Mouse (Mus musculus) neural tube, embryonic 13.5 days (tissue): Measurements from ENCODE around the gene Morn1. TPM values are rescaled to one million over a fixed set of nuclear protein-coding genes. Genes with fewer than 3 reads are reported as not detected.

Experiments used
- ATAC-seq: fragments of 200-750 bp; cut with Nextera tagmentation; 2 replicates; pipeline ENCODE4 v1.8.0; 2017; ENCODE audit warnings: low read depth, mild to moderate bottlenecking, moderate TSS enrichment, moderate library complexity
- H3K27ac ChIP-seq: fragments of 300-500 bp; sonication (generic); replicated peaks from 2 replicates; pipeline ENCODE4 v1.5.1; 2015; ENCODE audit warnings: moderate library complexity, mild to moderate bottlenecking, inconsistent platforms
- H3K27me3 ChIP-seq: fragments of 300-500 bp; sonication (generic); 2 replicates; pipeline ENCODE4 v1.6.1; 2015; ENCODE audit warnings: mild to moderate bottlenecking, inconsistent platforms
- H3K36me3 ChIP-seq: fragments of 300-500 bp; sonication (generic); 2 replicates; pipeline ENCODE4 v1.6.1; 2015; ENCODE audit warnings: mild to moderate bottlenecking, inconsistent platforms
- H3K4me1 ChIP-seq: fragments of 300-500 bp; sonication (generic); replicated peaks from 2 replicates; pipeline ENCODE4 v1.6.1; 2015; ENCODE audit warnings: inconsistent platforms
- H3K4me2 ChIP-seq: fragments of 300-500 bp; sonication (generic); 2 replicates; pipeline ENCODE4 v1.6.1; 2015; ENCODE audit warnings: inconsistent platforms, mild to moderate bottlenecking, moderate library complexity
- H3K4me3 ChIP-seq: fragments of 300-500 bp; sonication (generic); 2 replicates; pipeline ENCODE4 v1.5.1; 2015; ENCODE audit warnings: mild to moderate bottlenecking, inconsistent platforms
- H3K9ac ChIP-seq: fragments of 300-500 bp; sonication (generic); 2 replicates; pipeline ENCODE4 v1.6.1; 2015; ENCODE audit warnings: moderate library complexity, mild to moderate bottlenecking, inconsistent platforms
- H3K9me3 ChIP-seq: fragments of 300-500 bp; sonication (generic); 2 replicates; pipeline ENCODE4 v1.6.1; 2016; ENCODE audit warnings: inconsistent platforms
- WGBS: fragments of 180-500 bp; shearing (Covaris S2); methylation state at CpG from one replicate; pipeline ENCODE4 v1.1.7; 2015; 5-methylcytosine and 5-hydroxymethylcytosine counted together
- polyA plus RNA-seq: library from polyadenylated mRNA; unstranded; fragments of >200 nt; fragmentation: Nextera tagmentation; extraction: Ambion mirVana; gene quantifications from 2 replicates; pipeline ENCODE4 v1.2.1, GENCODE M21; 2015

The Morn1 gene
- polyA plus RNA-seq, 1 experiment from 2014 or later: 5.7 TPM

GRCm38 (mm10) chr4:155097452-155097851 is 11.1 kb downstream of the Morn1 start:
- no peak overlapping the region for H3K4me3 ChIP-seq
- no peak overlapping the region for H3K9ac ChIP-seq
- no peaks in the 10 kb centered on the region for H3K36me3 ChIP-seq
- no peak for ATAC-seq
- 83% methylated on average over 6 of the region's 6 CpGs for WGBS
- H3K4me1 ChIP-seq: peaks cover 4% of the 10 kb centered on the region
- H3K4me2 ChIP-seq: no peak overlapping the region
- no peaks in the 10 kb centered on the region for H3K27me3 ChIP-seq
- H3K27ac ChIP-seq: no peak overlapping the region
- no peaks in the 10 kb centered on the region for H3K9me3 ChIP-seq

GRCm38 (mm10) chr4:155098572-155098971 is 12.2 kb downstream of the Morn1 start:
- no peak overlapping the region for H3K4me3 ChIP-seq
- no peak overlapping the region for H3K27ac ChIP-seq
- no peaks in the 10 kb centered on the region for H3K27me3 ChIP-seq
- H3K9me3 ChIP-seq: no peaks in the 10 kb centered on the region
- H3K4me1 ChIP-seq: peaks cover 4% of the 10 kb centered on the region
- H3K4me2 ChIP-seq: no peak overlapping the region
- H3K36me3 ChIP-seq: no peaks in the 10 kb centered on the region
- 73% methylated on average over 4 of the region's 4 CpGs for WGBS
- H3K9ac ChIP-seq: 0 out of 2 replicates have a peak overlapping the region, but pooled peaks have one; percentile 1
- ATAC-seq: no peak

GRCm38 (mm10) chr4:155107886-155108285 is 21.5 kb downstream of the Morn1 start:
- Histone ChIP-seq H3K9ac (no peak overlapping the region), H3K27me3 (no peaks in the 10 kb centered on the region), H3K9me3 (no peaks in the 10 kb centered on the region), H3K4me2 (no peak overlapping the region), H3K36me3 (no peaks in the 10 kb centered on the region), H3K27ac (no peak overlapping the region), H3K4me3 (no peak overlapping the region), H3K4me1 (no peaks in the 10 kb centered on the region)
- WGBS: 91% methylated on average over 4 of the region's 4 CpGs
- no peak for ATAC-seq

- Histone ChIP-seq H3K4me2 (no peak overlapping the region), H3K9ac (no peak overlapping the region), H3K36me3 (no peaks in the 10 kb centered on the region), H3K27ac (no peak overlapping the region), H3K27me3 (no peaks in the 10 kb centered on the region), H3K9me3 (no peaks in the 10 kb centered on the region), H3K4me3 (no peak overlapping the region), H3K4me1 (peaks cover 6% of the 10 kb centered on the region; the same call in 1 of the 2 replicates)
- no peak for ATAC-seq
- WGBS: 72% methylated on average over 5 of the region's 5 CpGs
Observed at GRCm38 (mm10) chr4:155109471-155109870, 23.1 kb downstream of the Morn1 start.

GRCm38 (mm10) chr4:155113766-155114410 is 27.5 kb downstream of the Morn1 start:
- Histone ChIP-seq H3K36me3 (no peaks in the 10 kb centered on the region), H3K9ac (0 out of 2 replicates have a peak overlapping the region, but pooled peaks have one; percentile 38), H3K27me3 (no peaks in the 10 kb centered on the region), H3K4me2 (no peak overlapping the region), H3K4me1 (peaks cover 24% of the 10 kb centered on the region), H3K27ac (0 out of 2 replicates have a peak overlapping the region, but pooled peaks have one; percentile 3), H3K9me3 (no peaks in the 10 kb centered on the region), H3K4me3 (no peak overlapping the region)
- ATAC-seq: no peak
- 64% methylated on average over 8 of the region's 8 CpGs for WGBS

GRCm38 (mm10) chr4:155116607-155117006 is 30.2 kb downstream of the Morn1 start:
- Histone ChIP-seq H3K27me3 (no peaks in the 10 kb centered on the region), H3K9me3 (no peaks in the 10 kb centered on the region), H3K9ac (no peak overlapping the region), H3K4me3 (no peak overlapping the region), H3K36me3 (no peaks in the 10 kb centered on the region), H3K4me1 (peaks cover 39% of the 10 kb centered on the region), H3K4me2 (no peak overlapping the region), H3K27ac (no peak overlapping the region)
- ATAC-seq: no peak
- 72% methylated on average over 4 of the region's 4 CpGs for WGBS

- no peak for ATAC-seq
- WGBS: 75% methylated on average over 6 of the region's 6 CpGs
- Histone ChIP-seq H3K36me3 (no peaks in the 10 kb centered on the region), H3K9me3 (no peaks in the 10 kb centered on the region), H3K27me3 (no peaks in the 10 kb centered on the region), H3K4me3 (no peak overlapping the region), H3K9ac (no peak overlapping the region), H3K4me2 (no peak overlapping the region), H3K27ac (no peak overlapping the region), H3K4me1 (peaks cover 46% of the 10 kb centered on the region)
Observed at GRCm38 (mm10) chr4:155117396-155117978, 31.1 kb downstream of the Morn1 start.

- Histone ChIP-seq H3K9me3 (no peaks in the 10 kb centered on the region), H3K4me3 (no peak overlapping the region), H3K27me3 (no peaks in the 10 kb centered on the region), H3K36me3 (no peaks in the 10 kb centered on the region), H3K4me1 (peaks cover 54% of the 10 kb centered on the region), H3K4me2 (no peak overlapping the region), H3K27ac (no peak overlapping the region), H3K9ac (peak overlapping the region; percentile 47)
- ATAC-seq: no peak
- WGBS: 18% methylated on average over 10 of the region's 10 CpGs
Observed at GRCm38 (mm10) chr4:155118278-155118677, 31.9 kb downstream of the Morn1 start.

GRCm38 (mm10) chr4:155120038-155120437 is 33.7 kb downstream of the Morn1 start:
- Histone ChIP-seq H3K9ac (no peak overlapping the region), H3K27ac (no peak overlapping the region), H3K36me3 (no peaks in the 10 kb centered on the region), H3K9me3 (no peaks in the 10 kb centered on the region), H3K4me2 (no peak overlapping the region), H3K4me3 (no peak overlapping the region), H3K27me3 (no peaks in the 10 kb centered on the region), H3K4me1 (peaks cover 60% of the 10 kb centered on the region)
- WGBS: 78% methylated on average over 7 of the region's 7 CpGs
- ATAC-seq: no peak

- H3K4me3 ChIP-seq: no peak overlapping the region
- no peak overlapping the region for H3K27ac ChIP-seq
- no peak overlapping the region for H3K9ac ChIP-seq
- WGBS: 77% methylated on average over 5 of the region's 5 CpGs
- H3K4me2 ChIP-seq: no peak overlapping the region
- ATAC-seq: no peak
- no peaks in the 10 kb centered on the region for H3K27me3 ChIP-seq
- H3K9me3 ChIP-seq: no peaks in the 10 kb centered on the region
- H3K4me1 ChIP-seq: peaks cover 65% of the 10 kb centered on the region
- H3K36me3 ChIP-seq: no peaks in the 10 kb centered on the region
Observed at GRCm38 (mm10) chr4:155120583-155120982, 34.2 kb downstream of the Morn1 start.

- Histone ChIP-seq H3K4me2 (no peak overlapping the region), H3K4me3 (no peak overlapping the region), H3K36me3 (no peaks in the 10 kb centered on the region), H3K9ac (no peak overlapping the region), H3K9me3 (no peaks in the 10 kb centered on the region), H3K4me1 (peaks cover 65% of the 10 kb centered on the region), H3K27me3 (no peaks in the 10 kb centered on the region), H3K27ac (no peak overlapping the region)
- ATAC-seq: no peak
- WGBS: 88% methylated on average over 6 of the region's 6 CpGs
Observed at GRCm38 (mm10) chr4:155121222-155121621, 34.8 kb downstream of the Morn1 start.

GRCm38 (mm10) chr4:155121915-155122443 is 35.6 kb downstream of the Morn1 start:
- peak overlapping the region; percentile 83 for H3K27ac ChIP-seq
- no peaks in the 10 kb centered on the region for H3K36me3 ChIP-seq
- peak overlapping the region; percentile 22; the same call in 1 of the 2 replicates for H3K9ac ChIP-seq
- 86% methylated on average over 6 of the region's 6 CpGs for WGBS
- no peak for ATAC-seq
- no peaks in the 10 kb centered on the region for H3K9me3 ChIP-seq
- H3K27me3 ChIP-seq: no peaks in the 10 kb centered on the region
- peak overlapping the region; percentile 16; the same call in 1 of the 2 replicates for H3K4me2 ChIP-seq
- 0 out of 2 replicates have a peak overlapping the region, but pooled peaks have one; percentile 3 for H3K4me3 ChIP-seq
- peaks cover 70% of the 10 kb centered on the region for H3K4me1 ChIP-seq
